Mouse (Mus musculus) ES-E14 (cell line): Measurements from ENCODE around the gene Cpe.

ENCODE experiments used
- CHD2 ChIP-seq: IDR thresholded peaks from 2 replicates; pipeline ENCODE4 v1.6.1; 2014; ENCODE audit warnings: mild to moderate bottlenecking, low read depth, low read length, inconsistent platforms
- HCFC1 ChIP-seq: IDR thresholded peaks from 2 replicates; pipeline ENCODE4 v1.6.1; 2012; ENCODE audit warnings: low read length, inconsistent platforms, borderline replicate concordance; ENCODE audit not compliant: insufficient read depth
- ZC3H11A ChIP-seq: IDR thresholded peaks from 2 replicates; pipeline ENCODE4 v1.6.1; 2012; ENCODE audit warnings: low read depth, mild to moderate bottlenecking, inconsistent platforms, low read length, borderline replicate concordance

GRCm38 (mm10) chr8:64703191-64703590 lies 10.3 kb upstream of the Cpe start:
- TF ChIP-seq ZC3H11A (no peak), HCFC1 (no peak), CHD2 (no peak)
